Mouse (Mus musculus) skeletal muscle tissue, adult 2 months (tissue): ENCODE measurements around the gene Dnpep.
A peak's percentile ranks its signal among the peaks of the same experiment; 100 is the strongest.

ENCODE experiments used
- DNase-seq: peaks from one replicate; pipeline ENCODE4 v3.0.0-alpha.2; 2012; ENCODE audit warnings: low read depth, low spot score

The Dnpep gene

DNA sequence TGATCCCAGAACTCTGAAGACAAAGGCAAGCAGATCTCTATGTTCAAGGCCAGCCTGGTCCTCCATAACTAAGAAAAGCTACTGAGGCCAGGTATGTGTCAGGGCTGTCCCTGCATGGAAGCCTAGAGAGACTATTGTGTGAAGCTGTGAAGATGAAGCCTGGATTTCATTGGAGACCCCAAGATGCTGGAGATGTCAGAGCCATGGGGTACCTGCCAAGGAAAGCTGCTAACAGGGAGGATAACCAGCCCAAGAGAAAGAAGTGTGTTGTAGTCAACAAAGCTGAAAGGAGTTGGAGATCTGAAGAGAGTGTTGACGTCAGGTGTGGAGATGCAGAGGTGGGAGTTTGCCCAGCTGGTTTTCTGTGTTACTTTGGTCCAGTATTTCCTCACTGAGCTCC, 13.5 kb upstream of the Dnpep start:
- DNase-seq = no peak

DNA sequence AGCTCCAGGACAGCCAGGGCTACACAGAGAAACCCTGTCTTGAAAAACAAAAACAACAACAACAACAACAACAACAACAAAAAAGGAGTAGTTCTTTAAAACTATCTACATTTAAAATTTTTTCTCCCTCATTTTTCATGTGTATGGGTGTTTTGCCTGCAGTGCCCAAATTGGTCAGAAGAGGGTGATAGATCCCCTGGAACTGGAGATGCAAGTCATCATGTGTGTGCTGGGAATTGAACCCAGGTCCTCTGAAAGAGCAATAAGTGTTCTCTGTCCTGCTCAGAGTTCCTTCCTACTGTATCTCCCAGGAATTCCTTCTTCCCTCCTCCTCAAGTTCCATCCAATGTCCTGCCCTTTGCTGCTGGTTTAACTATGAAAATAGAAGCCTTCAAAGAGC, 9.7 kb upstream of the Dnpep start:
- DNase-seq = no peak

DNA sequence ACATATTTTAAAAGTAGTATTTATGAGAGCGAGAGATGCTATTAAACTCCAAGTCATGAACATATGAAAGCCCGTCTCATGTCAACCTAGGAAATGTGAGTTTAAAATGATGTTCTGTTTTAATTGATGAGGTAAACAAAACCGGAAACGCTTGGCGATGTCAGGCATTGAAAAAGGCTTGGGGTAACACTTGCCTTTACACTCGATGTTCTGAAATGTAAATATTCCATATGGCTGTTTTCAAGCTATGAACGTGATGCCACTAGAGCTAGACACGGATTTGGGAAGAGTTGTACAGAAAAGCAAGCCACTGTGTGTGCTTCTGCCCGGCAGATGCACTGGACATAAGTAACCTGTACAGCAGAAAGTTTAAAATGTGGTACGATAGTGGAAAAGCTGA, 1.4 kb upstream of the Dnpep start:
- no peak for DNase-seq

DNA sequence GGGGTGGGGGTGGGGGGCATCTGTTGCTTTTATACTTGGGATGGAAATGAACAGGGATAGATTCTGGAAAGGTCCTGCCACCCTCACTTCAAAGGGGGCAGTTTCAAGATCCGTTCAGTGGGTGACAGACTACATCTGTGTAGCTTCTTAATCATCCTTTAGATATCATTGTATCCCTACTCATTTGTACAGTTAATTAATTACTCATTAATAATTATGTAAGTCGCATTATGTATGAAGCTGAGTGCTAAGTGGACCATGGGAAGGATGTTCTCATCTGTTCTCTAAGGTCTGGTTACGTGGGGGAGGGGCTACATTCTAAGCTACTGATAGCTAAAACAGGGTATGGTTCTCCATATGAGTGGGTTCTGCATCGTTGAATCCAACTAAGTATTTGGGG, 946 bp upstream of the Dnpep start:
- DNase-seq = no peak

DNA sequence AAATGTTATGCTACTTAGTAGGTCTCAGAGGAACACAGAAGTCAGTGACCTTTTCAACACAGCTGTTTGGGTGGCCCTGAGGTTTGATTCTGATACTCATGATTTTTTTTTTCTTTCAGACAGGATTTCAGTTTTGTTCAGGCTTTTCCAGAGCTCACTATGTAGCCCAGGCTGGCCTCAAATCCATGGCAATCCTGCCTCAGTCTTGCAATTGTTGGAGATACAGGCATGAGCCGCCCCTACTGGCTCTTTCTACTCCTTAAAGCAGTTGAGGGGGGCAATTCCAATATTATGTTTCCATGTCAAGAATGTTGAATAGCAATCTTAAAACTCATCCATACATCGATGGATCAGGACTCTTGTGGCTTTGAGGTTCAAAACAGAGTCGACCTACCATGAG, 511 bp upstream of the Dnpep start:
- no peak for DNase-seq

DNA sequence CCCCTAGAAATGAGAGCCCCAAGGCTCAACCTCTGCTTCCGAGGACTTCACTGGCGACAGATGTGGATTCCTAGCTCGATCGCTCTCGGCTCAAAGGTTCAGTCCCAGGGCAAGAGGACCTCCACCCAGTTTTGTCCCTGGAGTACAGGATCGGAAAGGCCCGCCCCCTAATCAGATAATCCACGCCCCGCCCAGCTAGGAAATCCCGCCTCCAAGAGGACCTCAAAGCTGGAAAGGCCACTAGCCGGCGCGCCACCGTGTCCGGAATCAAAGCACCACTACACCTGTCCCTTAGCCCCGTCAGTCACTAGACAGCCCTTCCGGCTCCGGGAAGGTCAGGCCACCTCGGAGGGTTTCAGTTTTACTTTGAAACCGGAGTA, 939 bp downstream of the Dnpep start:
- DNase-seq = peak; percentile 75

DNA sequence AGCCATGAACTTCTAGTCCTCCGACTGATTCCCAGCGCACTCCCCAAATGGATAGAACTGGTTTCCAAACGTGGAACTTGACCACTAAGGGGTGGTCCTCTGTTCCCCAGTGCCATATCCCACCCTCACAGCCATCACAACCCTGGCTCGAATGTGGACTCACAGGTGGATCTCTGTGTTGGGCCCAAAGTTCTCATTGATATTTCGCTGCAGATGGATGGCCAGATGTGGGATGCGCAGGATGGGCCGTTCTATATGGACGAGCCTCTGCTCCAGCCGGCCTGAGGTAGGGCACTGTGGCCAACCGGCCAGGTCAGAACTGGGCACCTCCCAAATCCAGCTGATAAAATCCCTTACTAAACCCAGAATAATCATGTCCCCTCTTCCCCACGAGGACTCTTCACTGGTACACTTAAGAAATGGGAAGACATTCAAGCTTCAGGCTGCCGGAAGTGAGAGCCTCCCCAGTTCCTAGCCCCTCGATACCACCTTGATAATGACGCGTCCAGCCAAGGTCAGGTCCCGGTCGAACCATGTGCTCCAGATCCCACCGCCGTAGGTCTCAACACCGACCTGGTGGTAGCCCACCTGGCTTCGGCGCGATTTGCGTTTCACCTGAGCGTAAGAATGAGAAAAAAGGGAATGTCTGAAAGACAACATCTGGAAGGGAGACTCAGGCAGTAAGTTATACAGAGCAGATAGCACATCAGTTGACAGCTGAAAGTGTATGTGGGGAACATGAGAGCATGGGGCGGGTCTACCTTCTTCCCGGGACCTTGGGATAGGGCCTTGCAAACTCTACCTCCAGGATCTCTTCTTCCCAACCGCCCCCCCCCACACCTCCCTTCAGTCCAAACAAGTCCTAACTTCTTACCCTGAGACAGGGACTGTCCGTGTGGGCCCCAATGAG, 2.1 kb downstream of the Dnpep start:
- no peak for DNase-seq

DNA sequence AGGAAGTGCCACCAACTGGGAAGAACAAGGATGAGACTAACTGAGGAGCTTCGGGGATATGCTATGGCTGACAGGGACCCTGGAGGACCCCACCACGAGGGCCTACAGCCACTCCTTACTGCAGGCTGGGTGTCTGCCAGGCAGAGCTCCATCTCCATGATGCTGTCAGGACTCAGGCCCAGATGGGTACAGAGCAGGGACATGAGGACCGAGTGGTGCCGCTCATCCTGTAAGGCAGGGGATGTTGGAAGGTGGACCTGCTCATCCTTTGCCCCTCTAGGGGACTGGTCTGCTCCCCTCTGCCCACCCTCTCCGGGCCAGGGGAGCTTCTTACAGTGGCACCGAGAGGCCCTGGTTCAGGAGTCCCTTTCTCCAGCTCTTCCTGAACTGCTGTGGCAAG, 2.8 kb downstream of the Dnpep start:
- no peak for DNase-seq

DNA sequence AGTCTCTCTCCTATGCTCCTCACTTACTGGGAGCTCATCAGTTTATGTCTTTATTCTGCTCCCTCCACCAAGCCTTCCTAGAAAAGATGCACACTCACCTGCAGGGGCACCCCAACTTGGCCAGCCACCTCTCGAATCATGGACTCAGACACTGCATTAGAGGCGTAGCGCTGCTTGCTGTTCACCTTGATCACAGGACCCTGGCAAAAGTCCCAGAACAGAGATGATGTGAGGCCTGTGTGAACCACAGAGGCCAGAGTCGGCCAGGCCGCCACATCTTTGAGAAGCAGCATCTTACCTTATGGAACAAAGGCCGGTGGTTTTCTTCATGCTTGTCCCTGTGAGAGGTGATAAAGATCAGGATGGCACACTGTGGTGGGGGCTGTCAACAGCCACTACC, 6.1 kb downstream of the Dnpep start:
- no peak for DNase-seq

DNA sequence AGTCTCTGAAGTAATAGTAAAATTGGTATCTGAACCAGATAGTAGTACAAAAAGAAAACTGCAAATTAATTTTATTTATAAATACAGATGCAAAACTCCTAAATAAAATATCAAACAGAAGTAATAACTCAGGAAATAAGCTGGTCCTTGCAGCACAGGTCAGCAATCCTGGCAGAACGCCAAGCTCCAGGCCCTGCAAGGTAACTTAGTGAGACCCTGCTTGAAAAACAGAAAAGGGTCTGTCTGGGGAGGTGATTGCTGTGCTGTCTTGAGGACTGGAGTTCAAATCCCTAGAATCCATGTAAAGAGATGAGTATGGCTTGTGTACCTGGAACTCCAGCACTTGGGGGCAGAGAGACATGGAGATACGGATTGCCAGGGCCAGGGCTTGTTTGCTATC, 13.1 kb downstream of the Dnpep start:
- DNase-seq = no peak

DNA sequence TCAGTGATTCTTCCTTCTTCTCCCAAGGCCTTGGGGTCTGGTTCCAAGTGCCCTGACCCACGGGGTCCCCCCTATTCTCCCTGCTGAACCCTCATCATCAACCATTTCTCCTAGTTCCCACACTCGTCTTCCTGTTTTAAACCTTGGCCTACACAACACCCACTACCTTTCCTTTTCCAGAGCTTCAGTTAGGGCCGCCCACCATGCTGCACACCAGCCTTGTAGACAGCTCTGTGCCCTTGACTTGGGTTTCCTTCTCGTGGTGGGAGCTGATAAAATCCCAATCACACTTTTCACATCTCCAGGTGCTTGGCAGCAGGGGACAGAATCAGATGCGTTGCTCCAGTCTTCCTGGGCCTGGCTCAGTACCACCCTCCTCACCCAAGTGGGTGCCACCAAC, 23.5 kb downstream of the Dnpep start:
- no peak for DNase-seq

DNA sequence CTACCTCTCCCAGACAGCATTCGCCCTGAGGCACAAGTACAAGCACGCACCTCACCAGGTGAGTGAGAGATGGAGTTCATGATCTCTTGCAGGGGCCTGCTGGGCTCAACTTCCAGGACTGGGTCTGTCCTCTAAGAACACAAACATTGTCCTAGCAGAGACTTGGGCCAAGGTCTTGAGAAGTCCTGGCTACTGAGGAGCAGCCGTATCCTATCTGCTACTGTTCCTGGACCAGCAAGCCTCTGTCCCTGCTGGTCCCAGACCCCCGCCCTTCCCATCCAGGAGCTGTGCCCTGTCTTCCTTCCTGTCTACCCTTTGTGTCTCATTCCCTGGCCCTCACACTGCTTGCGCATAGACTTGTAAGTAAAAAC, 24.5 kb downstream of the Dnpep start:
- no peak for DNase-seq

DNA sequence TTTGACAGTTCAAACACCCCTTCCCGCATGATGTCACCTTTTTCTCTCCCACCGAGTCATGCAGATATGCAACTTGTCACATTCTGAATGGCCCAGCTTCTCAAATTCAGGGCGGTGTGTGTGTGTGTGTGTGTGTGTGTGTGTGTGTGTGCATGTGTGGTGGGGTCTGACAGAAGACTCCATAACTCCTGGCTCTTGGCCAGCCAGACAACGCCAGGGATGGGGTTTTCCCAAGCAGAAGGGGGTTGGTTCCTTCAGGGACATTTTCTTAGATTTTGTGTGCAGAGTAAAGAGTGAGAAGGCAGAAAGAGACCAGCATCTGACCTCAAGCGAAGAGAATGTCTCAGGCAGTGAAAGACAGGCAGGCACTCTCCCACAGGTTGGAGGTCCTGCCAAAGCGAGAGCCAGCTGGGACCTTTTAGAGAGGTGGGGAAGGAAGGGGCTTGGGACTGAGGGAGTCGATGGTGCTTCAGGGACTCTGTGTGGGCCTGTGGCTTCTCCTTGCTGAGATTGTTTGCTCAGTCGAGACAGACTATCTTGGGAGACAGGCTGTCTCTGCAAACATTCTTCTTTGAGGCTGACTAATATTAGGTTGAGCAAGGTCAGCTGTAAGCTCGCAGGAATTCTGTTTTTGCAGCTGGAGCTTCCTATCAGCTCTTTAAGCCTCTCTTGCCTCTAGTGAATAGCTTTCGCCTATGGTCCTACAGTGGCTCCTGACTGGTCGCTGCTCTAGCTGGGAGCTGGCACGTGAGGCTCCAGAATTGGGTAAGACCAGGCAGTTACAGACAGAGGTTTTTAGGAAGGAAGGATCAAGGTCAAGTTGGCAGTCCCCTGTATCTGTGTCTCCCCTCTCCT, 25.1 kb downstream of the Dnpep start:
- no peak for DNase-seq

DNA sequence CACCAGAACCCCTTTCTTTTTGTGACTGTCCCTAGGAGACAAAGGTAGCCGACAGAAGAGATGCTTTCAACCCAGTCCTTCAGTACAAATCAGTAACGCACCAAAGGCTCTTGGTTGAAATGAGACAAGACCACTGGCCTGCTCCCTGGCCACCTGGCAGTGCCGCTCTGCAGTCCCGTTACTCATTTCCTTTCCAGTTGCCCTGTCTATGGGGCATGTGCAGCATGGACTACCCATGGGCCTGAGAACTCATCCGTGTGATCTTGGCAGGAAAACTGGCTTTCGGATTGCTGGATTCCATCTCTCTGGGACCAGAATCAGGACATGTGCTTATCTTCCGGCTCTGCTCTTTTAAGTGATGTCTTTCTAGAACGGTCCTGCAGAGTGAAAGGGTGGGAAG, 26.5 kb downstream of the Dnpep start:
- DNase-seq = no peak

DNA sequence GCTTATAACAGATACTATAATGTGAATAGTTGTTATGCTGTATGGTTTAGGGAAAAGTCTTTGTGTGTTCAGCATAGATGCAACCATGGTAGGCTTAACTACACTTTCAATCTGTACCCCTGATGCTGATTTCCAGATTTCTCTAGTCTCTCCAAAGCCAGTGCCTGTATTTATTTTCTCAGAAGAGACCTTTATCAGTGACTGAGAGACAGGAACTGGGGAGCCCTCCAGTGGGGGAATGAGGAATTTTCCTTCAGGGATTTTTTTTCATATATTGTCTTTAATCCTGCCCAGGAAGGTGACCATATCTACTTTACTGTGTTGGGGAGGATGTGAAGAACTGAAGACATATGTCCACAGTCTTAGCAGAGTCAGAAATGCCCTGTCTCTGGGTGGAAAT, 27.2 kb downstream of the Dnpep start:
- no peak for DNase-seq

DNA sequence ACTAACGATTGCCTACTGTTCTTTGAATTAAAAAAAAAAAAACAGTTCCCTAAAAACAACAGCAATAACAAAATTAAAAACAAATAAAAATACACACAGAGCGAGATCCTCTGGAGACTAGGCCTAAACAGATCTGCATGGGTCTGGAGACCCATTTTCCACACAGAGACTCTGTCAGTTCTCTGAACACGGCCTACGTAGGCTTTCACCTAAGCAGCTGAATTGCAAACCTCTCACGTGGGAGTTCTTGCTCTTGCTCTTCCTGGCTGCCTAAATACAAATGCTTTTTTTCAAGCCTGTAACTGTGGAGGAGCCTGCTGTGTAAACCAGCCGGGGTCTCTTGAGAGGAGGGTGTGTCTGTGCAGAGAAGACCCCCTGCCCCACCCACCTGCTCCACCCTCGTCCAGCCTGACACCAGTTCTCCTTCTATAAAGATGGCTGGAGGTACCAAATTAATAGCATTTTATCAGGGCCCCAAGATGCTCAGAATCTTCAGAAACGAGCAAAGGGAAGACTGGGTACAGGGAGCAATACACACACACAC, 27.8 kb downstream of the Dnpep start:
- DNase-seq = no peak

DNA sequence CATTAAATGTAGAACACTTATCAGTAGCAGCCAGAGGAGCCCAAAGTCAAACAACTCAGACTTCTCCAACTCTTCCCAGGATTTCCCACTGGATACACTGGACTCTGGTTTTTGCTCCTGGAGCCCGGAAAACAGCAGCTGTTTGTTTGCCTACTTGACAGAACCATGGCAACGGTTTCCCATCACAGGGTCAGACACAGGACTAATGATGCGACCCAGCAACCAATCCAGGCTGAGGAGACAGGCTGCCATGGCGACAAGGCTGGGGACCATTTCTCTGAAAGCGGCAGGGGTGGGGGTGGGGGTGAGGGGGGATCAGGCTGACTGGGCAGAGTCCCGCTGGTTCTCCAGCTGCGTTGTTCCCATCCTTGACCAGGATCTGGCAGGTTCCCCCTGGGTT, 28.4 kb downstream of the Dnpep start:
- DNase-seq = no peak

DNA sequence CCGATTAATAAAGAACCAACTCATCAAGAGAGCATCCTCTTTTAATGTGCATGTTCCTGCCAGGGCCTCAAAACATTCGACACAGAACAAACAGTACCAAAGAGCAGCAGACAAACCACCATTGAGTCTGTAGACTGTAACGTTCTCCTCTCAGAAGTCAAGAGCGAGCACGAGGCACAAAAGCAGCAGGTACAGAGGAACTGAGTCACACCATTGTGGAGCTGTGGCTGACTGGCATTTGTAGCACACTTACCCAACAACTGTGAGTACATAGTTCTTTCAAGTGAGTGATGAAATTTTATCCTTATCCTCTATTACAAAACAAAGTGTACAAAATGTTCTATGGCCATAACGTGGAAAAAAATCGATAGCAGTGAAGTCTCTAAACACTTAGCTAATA, 32.9 kb downstream of the Dnpep start:
- DNase-seq = no peak

DNA sequence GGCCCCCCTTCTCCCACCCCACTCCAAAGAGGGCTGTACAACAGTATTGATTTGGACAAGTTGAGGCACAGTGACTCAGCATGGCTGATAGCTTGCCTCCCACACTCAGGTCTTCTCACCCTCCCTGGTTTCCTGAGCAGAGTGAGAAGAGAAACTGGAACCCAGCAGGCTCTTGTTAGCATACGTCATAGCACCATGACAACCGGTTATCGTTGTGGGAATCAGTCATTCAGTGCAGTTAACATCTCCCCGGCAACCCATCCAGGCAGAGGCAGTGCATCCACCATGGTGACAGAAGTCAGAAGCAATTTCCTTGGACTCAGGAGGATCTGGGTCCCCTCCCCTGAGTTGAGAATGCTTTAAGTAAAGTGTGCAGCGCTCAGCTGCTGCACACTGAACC, 34.8 kb downstream of the Dnpep start:
- DNase-seq = no peak

DNA sequence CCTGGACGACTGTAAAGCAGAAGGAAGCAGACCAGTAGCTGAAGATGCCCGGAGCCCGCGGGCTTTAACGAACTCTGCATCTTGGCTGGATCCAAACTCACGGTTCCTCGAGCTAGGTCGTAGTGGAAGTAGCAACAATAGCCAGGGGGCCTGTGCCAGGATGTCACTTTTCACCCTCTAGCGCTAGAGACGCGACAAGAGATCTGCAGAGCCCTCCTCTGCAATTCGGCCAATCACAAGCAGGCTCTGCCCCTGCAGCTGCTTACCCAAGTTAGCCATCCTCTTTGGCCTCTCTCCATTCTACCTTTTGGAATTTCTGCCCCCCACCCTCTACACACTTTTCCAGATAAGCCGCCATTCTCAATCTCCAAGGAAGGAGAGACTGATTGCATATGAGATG, 39.6 kb downstream of the Dnpep start, which contains the start of gene Resp18:
Resp18 (minus strand) TSS at position 188 of the 400 bp plus-strand sequence.
- DNase-seq = no peak

DNA sequence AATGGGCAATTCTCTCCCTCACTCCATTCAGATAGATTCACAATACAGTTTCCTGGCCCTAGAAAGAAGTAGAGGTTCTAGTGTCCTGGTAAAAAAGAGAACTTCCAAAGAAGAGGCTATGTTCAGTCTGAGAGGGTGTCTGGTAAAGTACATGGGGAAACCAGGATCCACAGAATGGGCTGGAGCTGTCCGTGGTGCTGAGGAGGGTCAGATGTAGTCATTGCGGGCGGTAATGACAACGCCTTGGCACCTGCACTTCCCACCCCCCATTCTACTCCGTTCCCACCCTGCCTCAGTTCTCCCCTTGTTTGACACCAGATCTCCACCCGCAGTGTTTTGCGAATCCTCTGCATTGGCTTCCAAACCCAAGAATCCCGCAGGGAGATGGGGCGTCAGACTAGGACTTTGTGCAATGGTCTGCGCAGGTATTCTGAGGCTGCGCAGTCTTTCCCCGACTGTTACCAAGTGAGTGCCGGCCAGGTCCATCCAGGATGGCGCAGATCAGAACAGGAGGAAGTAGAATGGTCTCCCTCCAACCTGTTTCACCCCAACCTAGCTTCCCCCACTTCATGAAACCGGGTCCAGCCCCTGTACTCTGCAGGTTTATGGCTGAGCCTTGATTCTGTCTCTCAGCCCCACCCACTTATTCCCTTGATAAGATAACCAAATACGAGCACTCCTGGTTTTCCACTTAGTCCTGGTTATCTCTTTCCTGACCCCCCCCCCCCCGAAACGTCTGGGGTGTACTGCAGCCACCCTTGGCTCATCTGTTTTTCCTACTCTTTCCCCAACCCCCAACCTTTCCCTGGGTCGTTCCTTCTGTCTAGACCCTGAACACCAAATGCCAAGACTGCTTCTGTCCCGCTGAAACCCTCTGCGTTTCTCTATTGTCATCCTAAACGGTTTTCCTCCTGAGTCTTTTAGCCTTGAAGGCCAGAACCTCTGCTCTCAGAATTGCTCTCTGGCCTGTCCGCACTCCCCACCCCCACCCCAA, 40.3 kb downstream of the Dnpep start:
- DNase-seq = no peak
